Mouse (Mus musculus) CH12.LX (cell line): ENCODE measurements around the gene Emc8. TPM values are rescaled to one million over a fixed set of nuclear protein-coding genes. Genes with fewer than 3 reads are reported as not detected.

Experiments
- DNase-seq: peaks from one replicate; pipeline ENCODE4 v3.0.0-alpha.2; 2013; ENCODE audit errors: extremely low read depth
- H3K27ac ChIP-seq: 2 replicates; pipeline ENCODE4 v1.5.1; 2012; ENCODE audit warnings: low read depth, mild to moderate bottlenecking, control low read depth, moderate library complexity; ENCODE audit not compliant: insufficient read depth
- H3K27me3 ChIP-seq: replicated peaks from 2 replicates; pipeline ENCODE3; 2012; ENCODE audit warnings: inconsistent platforms
- H3K36me3 ChIP-seq, 2 experiments: replicated peaks in 1 of 2; 2 replicates each; pipeline versions ENCODE3 to v1.6.1; 2012; ENCODE audit warnings: inconsistent platforms in 1 of 2, low read length in 1 of 2, mild to moderate bottlenecking in 1 of 2, mixed read lengths in 1 of 2, moderate library complexity in 1 of 2; ENCODE audit not compliant: control insufficient read depth in 1 of 2, insufficient read depth in 1 of 2
- H3K4me1 ChIP-seq, 2 experiments: 2 replicates each; pipeline ENCODE4 v1.6.1; 2012; ENCODE audit warnings: inconsistent platforms in 1 of 2, moderate library complexity in 1 of 2; ENCODE audit not compliant: insufficient read depth in 2 of 2, control insufficient read depth in 1 of 2
- H3K4me2 ChIP-seq: 2 replicates; pipeline ENCODE4 v1.6.1; 2012; ENCODE audit warnings: low read depth, mild to moderate bottlenecking, control low read depth; ENCODE audit not compliant: poor library complexity, insufficient read depth, severe bottlenecking
- H3K4me3 ChIP-seq, 3 experiments: fragments of 150-350 bp in 1 of 3; sonication (generic) in 1 of 3; replicated peaks in 1 of 3; 2 replicates each; pipeline versions ENCODE3 to v1.5.1; 2011 to 2012; ENCODE audit warnings: low read depth in 2 of 3, low read length in 2 of 3, mild to moderate bottlenecking in 2 of 3, moderate library complexity in 2 of 3, control low read depth in 1 of 3, improper control_type of control experiment in 1 of 3, inconsistent platforms in 1 of 3, mixed read lengths in 1 of 3; ENCODE audit not compliant: poor library complexity in 1 of 3
- H3K79me2 ChIP-seq: replicated peaks from 2 replicates; pipeline ENCODE4 v1.6.1; 2012; ENCODE audit warnings: mild to moderate bottlenecking, moderate library complexity; ENCODE audit not compliant: control insufficient read depth, poor library complexity, insufficient read depth, severe bottlenecking; ENCODE audit errors: extremely low read depth
- H3K9ac ChIP-seq: 2 replicates; pipeline ENCODE4 v1.6.1; 2012; ENCODE audit warnings: low read depth, mild to moderate bottlenecking, control low read depth, moderate library complexity; ENCODE audit not compliant: insufficient read depth
- H3K9me3 ChIP-seq: replicated peaks from 2 replicates; pipeline ENCODE3; 2012; ENCODE audit warnings: low read length, inconsistent platforms, mixed read lengths
- BHLHE40 ChIP-seq: IDR thresholded peaks from 2 replicates; pipeline ENCODE4 v1.6.1; 2011; ENCODE audit warnings: mild to moderate bottlenecking, low read depth, low read length, improper control_type of control experiment
- CHD1 ChIP-seq: IDR thresholded peaks from 2 replicates; pipeline ENCODE4 v1.6.1; 2012; ENCODE audit warnings: low read depth, low read length, improper control_type of control experiment, inconsistent platforms
- CHD2 ChIP-seq: IDR thresholded peaks from 2 replicates; pipeline ENCODE4 v1.6.1; 2011; ENCODE audit warnings: low read length, improper control_type of control experiment
- E2F4 ChIP-seq: IDR thresholded peaks from 2 replicates; pipeline ENCODE4 v1.6.1; 2011; ENCODE audit warnings: low read depth, low read length, improper control_type of control experiment; ENCODE audit not compliant: insufficient replicate concordance
- GABPA ChIP-seq: IDR thresholded peaks from 2 replicates; pipeline ENCODE4 v1.6.1; 2012; ENCODE audit warnings: low read depth, low read length, improper control_type of control experiment, inconsistent platforms; ENCODE audit not compliant: insufficient replicate concordance
- IRF4 ChIP-seq: IDR thresholded peaks from 2 replicates; pipeline ENCODE4 v1.6.1; 2014; ENCODE audit warnings: low read depth, mild to moderate bottlenecking, inconsistent platforms, low read length, improper control_type of control experiment
- JUN ChIP-seq: IDR thresholded peaks from 2 replicates; pipeline ENCODE4 v1.6.1; 2011; ENCODE audit warnings: low read depth, mild to moderate bottlenecking, low read length, improper control_type of control experiment, moderate library complexity; ENCODE audit not compliant: insufficient read depth
- JUND ChIP-seq: conservative IDR thresholded peaks from 2 replicates; pipeline ENCODE4 v1.6.1; 2011; ENCODE audit warnings: low read depth, low read length, improper control_type of control experiment
- KAT2A ChIP-seq: IDR thresholded peaks from 2 replicates; pipeline ENCODE4 v1.6.1; 2012; ENCODE audit warnings: low read length, improper control_type of control experiment, inconsistent platforms; ENCODE audit not compliant: insufficient replicate concordance
- MAFK ChIP-seq: IDR thresholded peaks from 2 replicates; pipeline ENCODE4 v1.6.1; 2011; ENCODE audit warnings: low read length, improper control_type of control experiment; ENCODE audit not compliant: insufficient replicate concordance
- MAX ChIP-seq: IDR thresholded peaks from 2 replicates; pipeline ENCODE4 v1.6.1; 2011; ENCODE audit warnings: low read length, improper control_type of control experiment
- MEF2A ChIP-seq: IDR thresholded peaks from 2 replicates; pipeline ENCODE4 v1.6.1; 2014; ENCODE audit warnings: low read depth, mild to moderate bottlenecking, inconsistent platforms, low read length, improper control_type of control experiment, borderline replicate concordance
- MXI1 ChIP-seq: IDR thresholded peaks from 2 replicates; pipeline ENCODE4 v1.6.1; 2011; ENCODE audit warnings: mild to moderate bottlenecking, low read depth, low read length, improper control_type of control experiment
- MYC ChIP-seq: IDR thresholded peaks from 2 replicates; pipeline ENCODE4 v1.6.1; 2011; ENCODE audit warnings: low read depth, mild to moderate bottlenecking, improper control_type of control experiment, low read length
- NELFE ChIP-seq: IDR thresholded peaks from 2 replicates; pipeline ENCODE4 v1.6.1; 2011; ENCODE audit warnings: low read depth, low read length, improper control_type of control experiment
- NRF1 ChIP-seq: IDR thresholded peaks from 2 replicates; pipeline ENCODE4 v1.6.1; 2014; ENCODE audit warnings: low read depth, mild to moderate bottlenecking, inconsistent platforms, low read length, improper control_type of control experiment, moderate library complexity
- POLR2AphosphoS2 ChIP-seq: IDR thresholded peaks from 2 replicates; pipeline ENCODE4 v1.6.1; 2011; ENCODE audit warnings: low read depth, low read length, improper control_type of control experiment
- RAD21 ChIP-seq: IDR thresholded peaks from 2 replicates; pipeline ENCODE4 v1.6.1; 2011; ENCODE audit warnings: low read depth, mild to moderate bottlenecking, low read length, improper control_type of control experiment, moderate library complexity
- RCOR1 ChIP-seq: conservative IDR thresholded peaks from 2 replicates; pipeline ENCODE4 v1.6.1; 2012; ENCODE audit warnings: low read depth, mild to moderate bottlenecking, inconsistent platforms, low read length, improper control_type of control experiment
- SMC3 ChIP-seq: IDR thresholded peaks from 2 replicates; pipeline ENCODE4 v1.6.1; 2011; ENCODE audit warnings: low read depth, low read length, improper control_type of control experiment
- TBP ChIP-seq: conservative IDR thresholded peaks from 2 replicates; pipeline ENCODE4 v1.6.1; 2011; ENCODE audit warnings: low read depth, low read length, improper control_type of control experiment
- UBTF ChIP-seq: IDR thresholded peaks from 2 replicates; pipeline ENCODE4 v1.6.1; 2012; ENCODE audit warnings: low read depth, mild to moderate bottlenecking, inconsistent platforms, low read length, improper control_type of control experiment, moderate library complexity
- USF1 ChIP-seq: IDR thresholded peaks from 2 replicates; pipeline ENCODE4 v1.6.1; 2014; ENCODE audit warnings: low read depth, mild to moderate bottlenecking, inconsistent platforms, low read length, improper control_type of control experiment
- ZC3H11A ChIP-seq: IDR thresholded peaks from 2 replicates; pipeline ENCODE4 v1.6.1; 2012; ENCODE audit warnings: low read depth, mild to moderate bottlenecking, inconsistent platforms, low read length, improper control_type of control experiment
- ZKSCAN1 ChIP-seq: IDR thresholded peaks from 2 replicates; pipeline ENCODE4 v1.6.1; 2012; ENCODE audit warnings: low read depth, inconsistent platforms, low read length, improper control_type of control experiment, borderline replicate concordance
- ZMIZ1 ChIP-seq: IDR thresholded peaks from 2 replicates; pipeline ENCODE4 v1.6.1; 2012; ENCODE audit warnings: low read depth, mild to moderate bottlenecking, inconsistent platforms, low read length, improper control_type of control experiment
- dilution Hi-C: fragments of 300-500 bp; cut with MboI; formaldehyde crosslinking; loops from 2 replicates; pipeline ENCODE4 v1.14.3; 2020; ENCODE audit warnings: low sequenced_read_pairs; ENCODE audit not compliant: extremely low pct_unique_long_range_greater_than_20kb, extremely low pct_ligation_motif_present
- in situ Hi-C: fragments of 300-500 bp; cut with MboI; formaldehyde crosslinking; loops from 3 replicates; pipeline ENCODE4 v1.14.3; 2019; ENCODE audit warnings: low sequenced_read_pairs, low pct_ligation_motif_present, low pct_unique_long_range_greater_than_20kb, mixed read lengths
- polyA plus RNA-seq: library from polyadenylated mRNA; unstranded; fragments of >175 nt; gene quantifications from 2 replicates; pipeline ENCODE4 v1.2.1, GENCODE M21; 2012; ENCODE audit warnings: low read depth; ENCODE audit not compliant: insufficient read length
- total RNA-seq, 2 experiments: library from RNA; depleted of rRNA; stranded (reverse); fragments of 300-350 nt in 1 of 2; fragments of >200 nt in 1 of 2; gene quantifications; 2 replicates each; pipeline ENCODE4 v1.2.3; 2012 to 2014

Gene Emc8
- total and polyA plus RNA-seq, 3 experiments = 33.4 to 184 (median 113) TPM

GRCm38 (mm10) chr8:120706193-120706592 is 37.8 kb upstream of the Emc8 start:
- no peak for DNase-seq
- Histone ChIP-seq H3K9ac (no peak overlapping the region), H3K79me2 (no peaks in the 10 kb centered on the region), H3K4me2 (no peak overlapping the region), H3K4me3 (no peak overlapping the region), H3K36me3 (no peaks in the 10 kb centered on the region), H3K27ac (no peak overlapping the region), H3K27me3 (peaks cover 18% of the 10 kb centered on the region), H3K9me3 (no peaks in the 10 kb centered on the region), H3K4me1 (peaks cover 14 to 57% of the 10 kb centered on the region in 2 experiments)
- in situ Hi-C loops = no loop called here
- TF ChIP-seq MEF2A (no peak), CHD2 (no peak), E2F4 (no peak), ZC3H11A (no peak), NELFE (no peak), USF1 (no peak), JUN (no peak), CHD1 (no peak), MAFK (no peak), JUND (no peak)
- dilution Hi-C loops = no loop called here

DNA sequence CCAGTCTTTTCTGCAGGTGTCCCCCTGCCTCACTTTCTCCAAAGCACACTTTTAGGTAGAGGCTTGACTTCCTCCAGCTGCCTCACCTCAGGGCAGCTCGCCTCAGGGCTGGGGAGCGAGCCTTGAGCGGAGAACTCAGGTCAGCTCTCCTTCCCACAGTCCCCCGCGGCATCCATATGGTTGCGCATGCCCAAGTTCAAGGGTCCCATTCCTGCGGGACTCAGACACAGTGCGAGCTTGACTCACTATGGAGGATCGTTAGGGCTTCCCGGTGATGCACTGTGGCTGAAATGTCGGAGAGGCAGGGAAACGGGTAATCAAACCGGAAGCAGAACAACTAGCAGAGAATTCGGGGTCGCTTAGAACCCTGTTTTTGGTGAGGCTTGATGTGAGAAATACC is 36.8 kb upstream of the Emc8 start:
- in situ Hi-C loops = no loop called here
- TF ChIP-seq TBP = no peak
- no peak for TF ChIP-seq POLR2AphosphoS2
- TF ChIP-seq JUN = no peak
- no peak for TF ChIP-seq RAD21
- no peak for TF ChIP-seq MYC
- TF ChIP-seq, all 38 proteins: peak for 0
- Histone ChIP-seq H3K4me3 (no peak overlapping the region), H3K27me3 (peaks cover 24% of the 10 kb centered on the region), H3K9me3 (no peaks in the 10 kb centered on the region), H3K27ac (no peak overlapping the region), H3K4me1 (peaks cover 15 to 67% of the 10 kb centered on the region in 2 experiments), H3K4me2 (no peak overlapping the region), H3K9ac (no peak overlapping the region), H3K36me3 (no peaks in the 10 kb centered on the region), H3K79me2 (no peaks in the 10 kb centered on the region)
- dilution Hi-C loops = no loop called here
- DNase-seq = no peak

DNA sequence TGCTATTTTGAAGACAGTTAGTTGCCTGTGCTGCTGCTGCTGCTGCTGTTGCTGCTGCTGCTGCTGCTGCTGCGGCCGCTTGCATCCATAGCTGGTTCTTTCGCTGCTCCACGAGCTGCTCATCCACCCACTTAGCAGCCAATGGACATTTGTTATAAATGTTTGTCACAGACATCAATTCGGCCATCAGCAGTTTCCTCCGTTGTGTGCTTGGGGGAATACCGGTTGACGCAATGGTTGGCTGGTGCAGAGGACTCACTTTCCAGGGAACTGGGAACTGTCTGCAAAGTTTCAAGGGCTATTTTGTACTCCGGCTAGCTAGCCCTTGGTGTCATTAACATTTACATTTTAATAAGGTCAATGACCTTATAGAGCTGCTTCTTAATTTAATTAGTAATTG is 35.8 kb upstream of the Emc8 start:
- DNase-seq = no peak
- Histone ChIP-seq H3K9ac (no peak overlapping the region), H3K79me2 (no peaks in the 10 kb centered on the region), H3K27me3 (peaks cover 24% of the 10 kb centered on the region), H3K9me3 (no peaks in the 10 kb centered on the region), H3K4me1 (peaks cover 12 to 67% of the 10 kb centered on the region in 2 experiments), H3K4me3 (no peak overlapping the region), H3K4me2 (no peak overlapping the region), H3K27ac (no peak overlapping the region), H3K36me3 (no peaks in the 10 kb centered on the region)
- in situ Hi-C loops (loop anchor here (5.0 kb wide), 1 partner anchor 33 kb away; the partner anchor contains the start of gene Irf8), dilution Hi-C loops (no loop called here)
- TF ChIP-seq SMC3 (no peak), RCOR1 (no peak), KAT2A (no peak), IRF4 (no peak), RAD21 (no peak), UBTF (no peak), NRF1 (no peak), MXI1 (no peak), ZKSCAN1 (no peak), MEF2A (no peak), TBP (no peak), JUND (no peak), MAX (no peak), ZMIZ1 (no peak), BHLHE40 (no peak), GABPA (no peak)
